Mouse (Mus musculus) left cerebral cortex, postnatal 10 days (tissue): ENCODE results near the gene Cux1. TPM values are rescaled to one million over a fixed set of nuclear protein-coding genes. Genes with fewer than 3 reads are reported as not detected.
A peak's percentile ranks its signal among the peaks of the same experiment; 100 is the strongest.

Experiments
- DNase-seq, 2 experiments: peaks; one replicate each; pipeline ENCODE4 v3.0.0; 2021 to 2022; ENCODE audit warnings: low spot score in 2 of 2, mixed read lengths in 1 of 2; ENCODE audit errors: extremely low spot score in 1 of 2
- intact Hi-C: fragments of 180-260 bp; cut with DNase I; formaldehyde crosslinking; loops from one replicate; pipeline ENCODE4 v1.15.1; 2025
- total RNA-seq, 2 experiments: library from RNA; stranded (reverse); gene quantifications; 2 replicates each; pipeline ENCODE4 v1.2.3; 2021

Gene Cux1
- total RNA-seq, 2 experiments from 2014 or later, result 127 to 133 TPM

- intact Hi-C loops, result no loop called here
These were observed 2.9 kb upstream of the Cux1 start for GRCm38 (mm10) chr5:136570171-136570570.

GRCm38 (mm10) chr5:136568776-136569175 lies 1.5 kb upstream of the Cux1 start:
- intact Hi-C loops, result loop anchor here (5.0 to 10.0 kb wide), 3 partner anchors 99 to 281 kb away; no protein-coding TSS in a partner anchor
- peak; percentile 42 to 83 for DNase-seq

More at GRCm38 (mm10) chr5:136570171-136570570, 2.9 kb upstream of the Cux1 start:
- no peak for DNase-seq

- DNase-seq, result peak in 1 of 2 experiments; percentile 42
- intact Hi-C loops, result loop anchor here (5.0 to 10.0 kb wide), 3 partner anchors 99 to 281 kb away; no protein-coding TSS in a partner anchor
These were observed 906 bp upstream of the Cux1 start for GRCm38 (mm10) chr5:136568026-136568765.

- DNase-seq, result peak in 1 of 2 experiments; percentile 52
- intact Hi-C loops, result loop anchor here (2.0 to 10.0 kb wide), 4 partner anchors 56 to 279 kb away; no protein-coding TSS in a partner anchor
These were observed 496 bp downstream of the Cux1 start for GRCm38 (mm10) chr5:136566812-136567175.

GRCm38 (mm10) chr5:136566001-136566811 lies 1.1 kb downstream of the Cux1 start:
- intact Hi-C loops, result loop anchor here (2.0 to 10.0 kb wide), 4 partner anchors 57 to 279 kb away; no protein-coding TSS in a partner anchor

GRCm38 (mm10) chr5:136565311-136565811 lies 1.9 kb downstream of the Cux1 start:
- intact Hi-C loops, result loop anchor here (5.0 to 10.0 kb wide), 3 partner anchors 102 to 278 kb away; no protein-coding TSS in a partner anchor
- DNase-seq, result peak; percentile 16 to 53

More at GRCm38 (mm10) chr5:136566001-136566811, 1.1 kb downstream of the Cux1 start:
- peak in 1 of 2 experiments; percentile 71 for DNase-seq

GRCm38 (mm10) chr5:136564613-136565299 lies 2.5 kb downstream of the Cux1 start:
- intact Hi-C loops, result loop anchor here (5.0 to 10.0 kb wide), 3 partner anchors 103 to 277 kb away; no protein-coding TSS in a partner anchor
- DNase-seq, result no peak

- intact Hi-C loops, result loop anchor here (10.0 kb wide), 1 partner anchor 209 kb away; no protein-coding TSS in a partner anchor
- no peak for DNase-seq
These were observed 3.3 kb downstream of the Cux1 start for GRCm38 (mm10) chr5:136563996-136564395.

- no peak for DNase-seq
- intact Hi-C loops, result loop anchor here (10.0 kb wide), 1 partner anchor 208 kb away; no protein-coding TSS in a partner anchor
These were observed 4.2 kb downstream of the Cux1 start for GRCm38 (mm10) chr5:136563104-136563503.

GRCm38 (mm10) chr5:136562212-136562611 lies 5.1 kb downstream of the Cux1 start:
- no peak for DNase-seq
- intact Hi-C loops, result loop anchor here (10.0 kb wide), 1 partner anchor 207 kb away; no protein-coding TSS in a partner anchor

- intact Hi-C loops, result loop anchor here (10.0 kb wide), 1 partner anchor 207 kb away; no protein-coding TSS in a partner anchor
- no peak for DNase-seq
These were observed 5.6 kb downstream of the Cux1 start for GRCm38 (mm10) chr5:136561641-136562040.

- intact Hi-C loops, result loop anchor here (10.0 kb wide), 1 partner anchor 206 kb away; no protein-coding TSS in a partner anchor
- DNase-seq, result no peak
These were observed 6.6 kb downstream of the Cux1 start for GRCm38 (mm10) chr5:136560656-136561055.

- intact Hi-C loops, result no loop called here
- DNase-seq, result no peak
These were observed 9.8 kb downstream of the Cux1 start for GRCm38 (mm10) chr5:136557446-136557845.

GRCm38 (mm10) chr5:136556328-136557262 lies 10.7 kb downstream of the Cux1 start:
- no peak for DNase-seq
- intact Hi-C loops, result no loop called here

- intact Hi-C loops, result no loop called here
- peak; percentile 31 to 79 for DNase-seq
These were observed 11.6 kb downstream of the Cux1 start for GRCm38 (mm10) chr5:136555703-136556102.

- DNase-seq, result no peak
- intact Hi-C loops, result no loop called here
These were observed 14.5 kb downstream of the Cux1 start for GRCm38 (mm10) chr5:136552832-136553231.

- intact Hi-C loops, result no loop called here
- no peak for DNase-seq
These were observed 15.2 kb downstream of the Cux1 start for GRCm38 (mm10) chr5:136552093-136552492.
